Mouse (Mus musculus) layer of hippocampus, adult 9-11 months (tissue): ENCODE measurements around the gene Zfp874a.
"Not testable (repeated sequence)": the region's sequence is repeated elsewhere in the genome, so short reads cannot be mapped to it uniquely, and the experiment has no call there.

Experiments
- DNase-seq: peaks from one replicate; pipeline ENCODE4 v3.0.0; 2022

The Zfp874a gene

DNA sequence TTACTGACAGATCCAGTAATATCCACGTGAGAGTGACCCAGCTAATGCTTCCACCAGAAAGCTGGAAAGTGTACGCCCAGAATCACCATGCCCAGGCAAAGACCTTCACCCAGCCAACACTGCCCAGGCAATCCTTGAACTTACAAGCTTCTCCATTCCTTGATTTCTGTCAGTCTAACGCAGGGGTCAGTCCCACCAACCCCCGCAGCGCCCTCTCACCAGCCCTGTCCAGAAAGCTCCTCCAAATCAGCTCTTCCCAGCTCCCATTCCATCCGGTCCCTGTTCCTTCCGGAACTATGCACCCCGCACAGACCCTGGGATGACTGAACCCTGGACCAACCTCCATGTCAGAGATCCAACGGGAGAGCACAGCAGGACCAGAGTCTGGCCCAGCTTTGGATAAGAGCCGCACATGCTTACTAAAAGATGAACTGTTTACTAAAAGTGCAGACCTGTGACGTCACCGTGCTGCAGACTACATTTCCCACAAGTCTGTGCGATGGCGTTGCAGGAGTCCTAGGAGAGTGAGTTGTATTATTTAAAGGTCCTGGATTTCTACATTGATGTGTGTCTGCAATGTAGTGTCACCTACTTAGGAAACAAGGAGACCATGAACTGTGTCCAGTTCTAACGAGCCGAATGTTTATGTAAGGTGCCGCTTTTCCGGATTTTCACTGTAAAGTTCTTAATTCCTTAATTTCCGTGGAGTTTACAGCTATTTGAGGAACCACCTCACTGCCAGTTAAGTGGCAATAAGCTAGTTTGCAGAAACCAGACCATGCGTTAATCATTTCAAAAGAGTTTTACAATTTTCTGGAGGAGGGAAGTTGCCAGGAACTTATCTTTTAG lies at the start of gene Zfp874a:
Zfp874a (minus strand) TSS at position 453 of the 849 bp plus-strand sequence.
- DNase-seq = peak; percentile 94

DNA sequence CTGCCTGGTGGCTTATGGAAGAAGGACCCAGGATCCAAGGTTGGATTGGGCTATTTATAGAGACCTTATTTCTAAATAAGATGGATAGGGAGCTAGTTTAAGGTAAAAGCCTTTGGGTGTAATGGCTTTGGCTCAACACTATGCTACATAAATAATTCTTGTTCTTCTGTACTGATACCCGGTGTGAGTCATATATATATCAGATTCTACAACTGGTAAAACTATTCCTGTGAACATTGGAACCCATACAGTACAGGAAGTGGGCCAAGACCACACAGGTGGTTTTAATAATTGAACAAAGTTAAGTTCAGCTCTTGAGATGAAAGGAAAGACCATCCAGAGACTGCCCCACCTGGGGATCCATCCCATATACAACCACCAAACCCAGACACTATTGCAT lies 49.5 kb upstream of the Zfp874a start:
- no peak for DNase-seq

DNA sequence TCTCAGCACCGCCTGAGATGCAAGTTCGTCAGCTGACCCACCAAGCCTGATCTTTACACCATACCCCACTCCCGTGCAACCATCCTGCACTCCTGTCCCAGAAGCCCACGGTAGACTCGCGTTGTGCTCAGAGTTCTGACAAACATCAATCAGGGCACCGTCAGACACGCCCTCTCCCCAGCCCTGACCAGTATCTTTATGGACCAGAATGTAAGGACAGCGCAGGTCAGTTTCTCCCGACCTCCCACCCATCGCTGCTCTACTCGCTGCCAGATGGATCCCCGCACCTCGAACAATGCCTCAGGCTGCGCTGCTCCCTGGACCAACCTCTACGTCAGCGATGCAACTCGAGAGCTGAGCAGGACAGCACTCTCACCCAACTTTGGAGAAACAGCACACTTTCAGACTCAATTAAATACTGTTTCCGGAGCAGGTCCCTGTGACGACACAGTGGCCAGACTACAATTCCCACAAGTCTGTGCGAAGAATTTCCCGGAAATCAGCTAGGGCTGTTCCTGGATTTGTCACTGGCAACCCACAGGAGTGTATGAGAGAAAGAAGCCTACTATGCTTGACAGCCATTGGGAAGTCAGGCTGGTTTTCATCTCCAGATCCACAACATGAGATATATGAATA lies 48.8 kb upstream of the Zfp874a start, which contains the start of gene Zfp58:
Zfp58 (minus strand) TSS at position 472 of the 636 bp plus-strand sequence.
- peak; percentile 91 for DNase-seq

DNA sequence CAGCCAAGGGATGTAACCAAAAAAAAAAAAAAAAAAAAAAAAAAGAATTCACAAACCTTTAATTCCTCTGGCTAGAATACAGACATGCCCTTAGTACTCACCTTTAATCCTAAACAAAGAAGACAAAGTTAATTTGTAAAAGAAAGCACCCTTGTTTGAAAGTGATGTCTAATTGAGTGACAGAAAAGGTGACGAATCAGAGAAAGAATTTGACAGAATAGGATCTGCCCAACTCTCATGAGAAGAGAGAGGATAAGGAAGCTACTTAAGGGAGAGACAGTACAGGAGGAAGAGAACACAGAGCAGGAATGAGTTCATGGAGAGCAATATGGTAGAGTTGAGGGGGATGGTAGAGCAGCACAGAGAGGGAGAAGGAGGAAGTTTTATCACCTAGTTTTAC lies 44.2 kb upstream of the Zfp874a start:
- no peak for DNase-seq

DNA sequence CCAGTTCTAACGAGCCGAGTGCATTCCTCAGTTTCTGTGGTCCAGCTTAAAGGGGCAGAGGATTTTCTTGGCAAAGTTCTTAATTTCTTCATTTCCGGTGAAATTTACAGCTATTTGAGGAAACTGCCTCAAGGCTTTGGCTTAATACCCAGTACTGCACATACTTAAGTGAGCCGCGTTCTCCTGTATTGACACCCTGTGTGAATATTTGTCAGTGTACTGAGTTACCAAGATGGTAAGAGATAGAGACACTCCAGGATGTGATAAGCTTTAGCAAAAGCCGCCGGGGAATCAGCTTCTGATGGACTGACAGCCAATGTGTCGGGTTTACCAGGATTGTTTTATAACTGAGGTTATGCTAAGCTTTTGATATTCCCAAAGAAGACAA lies 33.0 kb upstream of the Zfp874a start:
- DNase-seq = no peak

DNA sequence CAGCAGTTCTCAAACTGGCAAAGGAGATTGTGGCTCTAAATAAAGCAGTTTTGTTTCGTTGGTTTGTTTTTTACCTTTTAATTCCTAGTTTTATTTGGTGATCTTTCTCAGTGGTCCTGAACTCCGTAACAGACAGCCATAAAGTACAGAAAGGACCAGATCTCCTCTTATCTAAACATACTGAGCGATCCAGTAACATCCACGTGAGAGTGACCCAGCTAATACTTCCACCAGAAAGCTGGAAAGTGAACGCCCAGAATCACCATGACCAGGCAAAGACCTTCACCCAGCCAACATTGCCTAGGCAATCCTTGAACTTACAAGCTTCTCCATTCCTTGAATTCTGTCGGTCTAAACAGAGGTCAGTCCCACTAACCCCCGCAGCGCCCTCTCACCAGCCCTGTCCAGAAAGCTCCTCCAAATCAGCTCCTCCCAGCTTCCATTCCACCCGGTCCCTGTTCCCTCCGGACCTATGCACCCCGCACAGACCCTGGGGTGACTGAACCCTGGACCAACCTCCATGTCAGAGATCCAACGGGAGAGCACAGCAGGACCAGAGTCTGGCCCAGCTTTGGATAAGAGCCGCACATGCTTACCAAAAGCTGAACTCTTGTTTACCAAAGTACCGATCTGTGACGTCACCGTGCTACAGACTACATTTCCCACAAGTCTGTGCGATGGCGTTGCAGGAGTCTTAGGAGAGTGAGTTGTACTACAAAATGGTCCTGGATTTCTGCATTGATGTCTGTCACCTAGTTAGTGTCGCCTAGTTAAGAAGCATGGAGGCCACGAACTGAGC lies 32.4 kb upstream of the Zfp874a start, which contains the start of gene Zfp874b:
Zfp874b (minus strand) TSS at position 634 of the 799 bp plus-strand sequence.
- peak; percentile 92 for DNase-seq

DNA sequence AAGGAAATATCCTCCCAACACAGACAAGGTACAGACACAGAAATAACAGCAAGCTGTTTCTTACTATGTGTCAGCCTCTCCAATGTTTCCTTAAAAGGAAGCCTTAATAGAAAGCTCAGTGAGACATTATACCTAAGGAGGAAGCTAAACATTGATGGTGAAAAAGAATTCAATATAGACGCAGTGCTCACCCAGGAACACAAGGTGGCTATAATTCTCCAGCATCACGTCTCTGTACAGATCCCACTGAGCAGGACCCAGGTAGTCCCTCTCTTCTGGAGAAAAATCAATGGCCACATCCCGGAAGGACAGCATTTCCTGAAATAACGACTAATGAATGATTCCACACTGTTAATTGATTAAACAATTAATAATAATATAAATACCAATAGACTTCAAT lies 30.1 kb upstream of the Zfp874a start:
- DNase-seq = no peak

DNA sequence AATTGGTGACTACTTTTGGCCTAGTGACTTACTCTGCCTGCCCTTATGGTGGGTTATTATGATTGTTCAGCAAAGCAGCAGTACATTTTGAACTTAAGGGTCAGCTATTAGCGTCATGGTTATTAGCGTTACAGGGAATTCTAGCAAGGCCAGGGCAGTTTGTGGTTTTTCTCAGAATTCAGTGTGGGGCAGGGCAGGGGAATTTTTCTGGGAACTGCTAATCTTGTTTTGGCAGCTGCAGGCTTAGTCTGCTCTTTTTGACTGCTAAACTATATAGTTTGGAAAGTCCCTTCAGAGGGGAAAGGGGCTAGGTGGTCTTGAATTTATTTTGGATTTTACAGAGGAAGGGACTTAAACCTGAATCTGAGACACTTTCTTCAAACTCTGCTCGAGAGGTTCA lies 17.9 kb upstream of the Zfp874a start:
- DNase-seq = no peak

DNA sequence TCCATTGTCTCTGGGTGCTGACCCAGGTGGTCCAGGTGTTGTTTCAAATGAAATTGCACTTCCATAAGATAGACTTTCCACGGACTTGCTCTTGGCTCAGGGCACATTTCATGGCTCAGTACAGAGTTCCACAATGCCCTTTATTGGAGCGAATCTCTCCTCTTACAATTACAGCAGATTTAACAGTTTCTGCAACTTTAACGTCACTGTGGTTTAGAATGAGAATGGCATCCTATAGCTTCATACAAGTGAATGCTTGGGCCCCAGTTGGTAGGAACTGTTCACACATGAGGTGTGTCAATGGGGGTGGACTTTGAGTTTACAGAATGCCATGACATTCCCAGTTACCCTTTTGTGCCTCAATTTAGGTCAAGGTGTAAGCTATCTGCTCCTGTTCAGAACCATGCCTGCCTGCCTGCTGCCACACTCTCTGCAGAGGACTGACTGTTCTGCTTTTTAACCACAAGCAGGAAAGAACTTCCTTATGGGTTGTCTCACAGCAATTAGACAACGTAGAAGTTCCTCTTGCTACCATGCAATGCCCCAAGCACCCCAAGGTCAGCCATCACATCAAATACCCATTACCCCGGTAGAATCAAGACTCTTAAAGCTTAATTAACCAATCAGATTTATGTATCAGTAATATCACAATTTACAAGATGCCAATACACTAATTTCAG lies 12.2 kb upstream of the Zfp874a start:
- not testable (repeated sequence) for DNase-seq

DNA sequence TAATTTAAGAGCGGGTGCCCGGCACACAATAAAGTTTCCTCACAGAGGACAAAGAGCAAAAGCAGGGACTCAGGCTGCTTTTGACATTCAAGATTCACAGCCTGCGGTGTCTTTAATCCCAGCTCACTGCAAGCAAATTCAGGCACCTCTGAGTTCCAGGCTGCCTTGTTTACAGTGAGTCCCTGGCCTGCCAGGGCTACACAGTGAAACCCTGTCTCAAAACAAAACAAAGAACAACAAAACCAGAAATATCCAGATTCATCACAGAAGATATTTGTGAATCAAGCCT lies 541 bp upstream of the Zfp874a start:
- DNase-seq = no peak

DNA sequence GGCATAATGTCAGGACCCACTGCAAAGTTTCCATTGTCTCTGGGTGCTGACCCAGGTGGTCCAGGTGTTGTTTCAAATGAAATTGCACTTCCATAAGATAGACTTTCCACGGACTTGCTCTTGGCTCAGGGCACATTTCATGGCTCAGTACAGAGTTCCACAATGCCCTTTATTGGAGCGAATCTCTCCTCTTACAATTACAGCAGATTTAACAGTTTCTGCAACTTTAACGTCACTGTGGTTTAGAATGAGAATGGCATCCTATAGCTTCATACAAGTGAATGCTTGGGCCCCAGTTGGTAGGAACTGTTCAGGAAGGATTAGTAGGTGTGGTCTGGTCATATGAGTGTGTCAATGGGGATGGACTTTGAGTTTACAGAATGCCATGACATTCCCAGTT lies 14.3 kb downstream of the Zfp874a start:
- not testable (repeated sequence) for DNase-seq

DNA sequence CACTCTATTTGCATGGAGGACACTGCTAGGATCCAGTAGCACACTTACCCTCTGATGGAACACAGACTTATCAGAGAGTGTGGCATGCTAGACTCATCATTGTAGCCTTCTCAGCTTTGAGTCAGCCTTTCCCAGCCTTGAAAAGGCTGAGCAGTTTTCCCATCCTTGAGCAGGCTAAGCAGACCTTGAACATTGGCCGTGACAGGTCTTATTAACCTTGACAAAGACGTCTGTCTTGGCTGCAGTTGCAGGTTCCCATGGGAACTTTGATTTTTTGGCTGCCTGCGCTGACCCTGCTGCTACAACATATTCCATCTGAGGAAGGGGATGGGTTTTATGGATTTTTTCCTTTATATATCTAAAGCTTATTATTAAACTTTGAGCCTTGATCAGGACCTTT lies 23.3 kb downstream of the Zfp874a start:
- no peak for DNase-seq

DNA sequence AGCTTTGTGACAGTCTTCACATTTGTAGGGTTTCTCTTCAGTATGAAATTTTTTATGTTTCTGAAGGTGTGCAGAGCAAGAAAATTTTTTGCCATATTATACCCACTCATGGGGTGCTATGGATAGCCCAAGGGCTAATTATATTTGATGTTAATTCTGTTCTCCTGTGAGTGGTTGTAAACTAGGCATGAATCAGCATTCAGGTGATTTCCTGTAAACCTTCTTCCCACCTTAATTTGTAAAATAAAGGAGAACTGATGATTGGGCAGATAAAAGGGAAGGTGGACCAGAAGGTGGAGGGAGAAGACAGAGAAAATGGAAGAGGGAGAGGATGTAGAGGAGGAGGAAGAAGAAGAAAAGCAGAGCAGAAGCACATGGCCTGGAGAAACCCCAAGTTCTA lies 25.7 kb downstream of the Zfp874a start:
- DNase-seq = not testable (repeated sequence)

DNA sequence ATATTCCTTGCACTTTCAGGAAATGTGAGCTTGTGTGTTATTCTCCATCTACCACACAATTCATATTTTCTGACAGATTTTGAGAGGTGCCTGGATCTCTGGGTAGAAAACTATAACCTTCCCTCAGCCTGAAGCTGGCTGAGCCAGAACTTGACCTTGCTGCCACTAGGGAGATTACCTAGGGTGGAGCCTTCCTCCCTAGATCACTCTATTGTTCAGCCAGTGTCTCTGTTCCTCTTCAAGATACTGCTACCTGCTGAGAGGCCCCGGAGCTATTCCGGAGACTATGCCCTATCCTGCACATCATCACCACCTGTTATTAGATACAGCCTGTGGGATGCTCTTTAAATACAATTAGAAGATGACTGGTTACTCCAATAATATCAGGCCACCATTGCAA lies 28.9 kb downstream of the Zfp874a start:
- not testable (repeated sequence) for DNase-seq

DNA sequence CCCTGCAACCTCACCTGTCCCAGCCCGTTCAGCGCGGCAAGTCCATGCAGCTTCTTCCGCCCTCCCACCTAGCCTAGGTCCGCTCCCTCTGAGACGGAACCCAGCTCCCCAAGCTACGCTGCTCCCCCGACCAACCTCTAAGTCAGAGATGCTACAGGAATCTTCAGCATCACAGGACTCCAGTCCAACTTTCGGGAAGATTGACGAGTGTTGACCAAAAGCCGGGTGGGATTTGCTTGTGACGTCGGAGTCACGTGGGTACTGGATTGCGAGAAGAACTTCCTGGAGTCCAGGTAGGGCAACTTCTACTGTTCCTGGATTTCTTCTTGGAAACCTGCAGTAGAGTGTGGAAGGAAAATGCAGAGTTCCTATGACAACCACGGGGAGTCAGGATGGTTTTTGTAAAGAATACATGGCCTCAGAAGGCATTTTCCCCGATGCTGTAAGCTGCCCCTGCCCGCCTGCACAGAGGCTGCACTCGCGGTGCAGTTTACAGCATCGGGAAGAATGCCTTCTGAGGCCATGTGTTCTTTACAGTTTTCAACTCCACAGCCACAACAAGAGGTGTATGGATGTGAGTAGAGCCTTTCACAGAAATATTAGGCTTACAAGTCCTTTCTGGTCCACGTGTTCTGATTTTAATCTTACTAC lies 30.1 kb downstream of the Zfp874a start, which contains the start of gene Zfp459:
Zfp459 (minus strand) TSS at position 212 of the 651 bp plus-strand sequence.
- peak; percentile 21 for DNase-seq

DNA sequence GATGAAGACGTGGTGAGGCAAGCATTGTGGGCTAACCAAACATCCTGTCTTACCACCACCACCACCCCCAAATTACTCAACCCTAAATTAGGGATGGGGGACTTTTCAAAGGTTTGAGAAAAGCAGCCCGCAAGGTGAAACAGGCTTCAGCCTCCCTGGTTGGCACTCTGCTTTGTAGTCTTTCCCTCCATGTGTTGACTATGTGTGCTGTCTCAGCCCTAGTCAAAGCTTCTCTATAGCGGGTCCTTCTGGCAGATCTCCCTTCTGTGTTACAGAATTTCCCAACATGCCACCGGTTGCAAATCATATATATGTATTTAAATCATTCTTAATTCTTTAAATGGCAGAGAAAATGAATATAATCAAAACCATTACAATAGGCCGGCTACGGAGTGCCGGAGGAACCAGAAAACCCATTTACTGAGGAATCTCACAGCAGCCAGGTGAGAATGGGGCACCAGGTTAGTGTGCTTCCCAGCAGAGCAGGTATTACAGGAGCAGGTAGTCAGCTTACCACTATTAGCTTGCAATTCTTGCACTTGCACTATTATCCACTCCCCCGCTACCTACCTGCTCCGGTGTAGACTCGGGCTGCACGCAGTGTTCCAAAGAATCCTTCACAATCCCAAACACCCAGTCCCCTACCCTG lies 30.7 kb downstream of the Zfp874a start:
- no peak for DNase-seq

DNA sequence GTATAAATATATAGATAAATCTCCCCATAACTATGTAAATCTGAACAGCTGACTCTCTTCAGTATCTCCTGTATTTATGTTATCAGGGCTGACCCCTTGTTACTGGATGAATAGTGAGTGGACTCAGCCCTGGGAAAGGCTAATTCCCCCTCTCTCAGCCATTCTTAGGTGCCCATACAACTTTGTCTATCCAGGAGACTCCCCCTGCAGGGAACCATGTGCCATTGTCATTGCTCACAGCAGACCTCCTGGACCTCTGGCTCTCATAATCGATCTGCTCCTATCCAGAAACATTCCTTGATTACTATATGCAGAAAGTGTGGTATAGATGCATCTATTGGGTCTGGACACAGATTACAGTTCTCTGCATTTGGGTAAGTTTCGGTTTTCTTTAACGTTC lies 34.6 kb downstream of the Zfp874a start:
- no peak for DNase-seq

DNA sequence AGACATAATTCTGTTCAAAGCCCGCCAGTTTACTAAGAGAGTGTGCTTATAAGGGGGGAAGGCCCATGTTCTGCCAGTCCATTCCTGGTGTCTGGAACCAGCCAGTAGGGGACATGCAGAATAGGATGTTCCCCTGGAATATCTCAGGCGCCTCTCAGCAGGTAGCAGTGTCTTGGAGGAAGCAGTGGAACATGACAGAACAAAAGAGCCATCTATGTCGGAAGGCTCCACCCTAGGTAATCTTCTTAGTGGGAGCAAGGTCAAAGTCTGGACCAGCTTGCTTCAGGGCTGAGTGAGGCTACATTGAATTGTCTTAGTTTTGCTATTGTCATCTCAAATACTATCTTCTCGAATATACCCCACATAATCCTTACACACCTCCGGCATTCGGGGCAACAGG lies 35.7 kb downstream of the Zfp874a start:
- no peak for DNase-seq

DNA sequence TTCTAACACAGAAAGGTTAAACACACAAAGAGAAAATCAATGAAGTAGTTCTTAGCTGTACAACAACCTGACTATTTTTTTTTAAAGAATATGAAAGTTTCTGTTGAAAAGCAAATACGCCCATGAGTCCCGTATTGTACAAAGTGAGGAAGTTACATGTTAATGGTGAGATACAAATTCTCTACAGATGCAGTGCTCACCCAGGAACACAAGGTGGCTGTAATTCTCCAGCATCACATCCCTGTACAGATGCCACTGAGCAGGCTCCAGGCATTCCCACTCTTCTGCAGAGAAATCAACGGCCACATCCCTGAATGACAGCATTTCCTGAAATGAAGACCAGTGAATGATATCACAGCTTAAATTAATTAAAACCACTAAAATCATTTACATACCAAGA lies 37.8 kb downstream of the Zfp874a start:
- not testable (repeated sequence) for DNase-seq

DNA sequence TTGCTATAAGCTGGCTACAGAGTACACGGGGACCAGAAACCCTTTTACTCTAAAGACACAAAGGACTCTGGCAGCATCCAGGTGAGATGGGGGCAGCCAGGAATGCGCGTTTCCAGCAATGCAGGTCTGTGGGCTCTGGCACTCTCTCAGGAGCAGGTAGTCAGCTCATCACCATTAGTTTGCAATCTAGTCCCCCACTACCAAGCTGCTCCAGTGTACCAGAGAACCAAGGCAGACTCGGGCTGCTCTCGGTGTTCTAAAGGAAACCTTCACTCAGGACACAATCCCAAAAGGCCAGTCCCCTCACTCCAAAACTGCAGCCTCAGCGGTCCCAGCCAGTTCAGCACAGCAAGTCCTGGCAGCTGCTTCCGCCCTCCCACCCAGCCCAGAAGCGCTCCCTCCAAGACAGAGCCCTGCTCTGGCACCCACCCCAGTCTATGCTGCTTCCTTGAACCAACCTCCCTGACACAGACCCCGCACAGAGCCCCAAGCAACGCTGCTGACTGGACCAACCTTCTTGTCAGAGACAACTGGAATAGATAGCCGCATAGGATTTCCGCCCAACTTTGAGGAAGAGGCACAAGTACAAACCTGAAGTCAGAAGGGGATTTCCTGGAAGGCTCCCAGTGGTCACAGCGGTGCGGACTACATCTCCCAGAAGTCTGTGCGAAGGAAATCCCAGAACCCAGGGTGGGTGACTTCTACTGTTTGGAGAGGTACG lies 52.1 kb downstream of the Zfp874a start, which contains the start of gene Zfp429:
Zfp429 (minus strand) TSS at position 637 of the 721 bp plus-strand sequence.
- DNase-seq = peak; percentile 61

DNA sequence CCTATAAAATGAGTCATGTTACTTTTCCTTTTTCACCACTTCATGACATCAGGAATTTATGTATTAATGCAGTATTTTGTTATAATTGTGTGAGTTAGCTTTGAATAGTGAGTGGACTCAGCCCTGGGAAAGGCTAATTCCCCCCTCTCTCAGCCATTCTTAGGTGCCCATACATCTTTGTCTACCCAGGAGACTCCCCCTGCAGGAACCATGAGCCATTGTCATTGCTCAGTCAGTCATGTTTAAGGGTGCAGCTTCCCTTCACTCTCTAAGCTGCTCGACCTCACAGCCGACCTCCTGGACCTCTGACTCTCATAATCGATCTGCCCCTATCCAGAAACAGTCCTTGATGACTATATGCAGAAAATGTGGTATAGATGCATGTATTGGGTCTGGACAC lies 75.2 kb downstream of the Zfp874a start:
- not testable (repeated sequence) for DNase-seq
